Mouse (Mus musculus) heart, adult 10 weeks (tissue): ENCODE measurements around the gene Trpc6. TPM values are rescaled to one million over a fixed set of nuclear protein-coding genes. Genes with fewer than 3 reads are reported as not detected.

ENCODE experiments used
- polyA plus RNA-seq: library from polyadenylated mRNA; stranded (reverse); fragments of 350-450 nt; fragmentation: Illumina TruSeq; extraction: RNeasy Lipid Tissue Mini Kit (QIAGEN cat#74804); gene quantifications from one replicate; pipeline ENCODE4 v1.2.3, GENCODE M21; 2014; ENCODE audit warnings: low read depth, low replicate concordance

Trpc6 gene
- not detected for polyA plus RNA-seq

GRCm38 (mm10) chr9:8544041-8544794, at the start of gene Trpc6:
Gene Trpc6, plus strand, starts transcription at chr9:8544142.

